Mouse (Mus musculus): ENCODE data around the gene Rras. TPM values are rescaled to one million over a fixed set of nuclear protein-coding genes. Genes with fewer than 3 reads are reported as not detected.
A peak's percentile ranks its signal among the peaks of the same experiment; 100 is the strongest.

The Rras gene
- polyA plus RNA-seq, 1 experiment from 2014 or later = 23.2 TPM

- Histone ChIP-seq H3K36me3 (ENCODE audit: control insufficient read depth, insufficient read depth) (peaks cover 20% of the 10 kb centered on the region), H3K9ac (ENCODE audit: low read depth, low read length) (no peak overlapping the region), H3K4me1 (ENCODE audit: control insufficient read depth, low read depth, low read length) (peaks cover 22% of the 10 kb centered on the region), H3K27me3 (ENCODE audit: control insufficient read depth, insufficient read depth, low read depth, low read length) (no peaks in the 10 kb centered on the region), H3K4me3 (ENCODE audit: low read depth, low read length) (no peak overlapping the region), H3K9me3 (replicated peaks; ENCODE audit: control insufficient read depth, low read length) (no peaks in the 10 kb centered on the region), H3K27ac (ENCODE audit: low read length) (no peak overlapping the region), H3K4me2 (ENCODE audit: low read depth, low read length) (no peak overlapping the region)
- no peak for ATAC-seq (ENCODE audit: low read depth)
- 20% methylated on average over 6 of the region's 6 CpGs for WGBS (ENCODE audit: insufficient replicate concordance)
These were observed 34.7 kb upstream of the Rras start for GRCm38 (mm10) chr7:44983085-44983484.

DNA sequence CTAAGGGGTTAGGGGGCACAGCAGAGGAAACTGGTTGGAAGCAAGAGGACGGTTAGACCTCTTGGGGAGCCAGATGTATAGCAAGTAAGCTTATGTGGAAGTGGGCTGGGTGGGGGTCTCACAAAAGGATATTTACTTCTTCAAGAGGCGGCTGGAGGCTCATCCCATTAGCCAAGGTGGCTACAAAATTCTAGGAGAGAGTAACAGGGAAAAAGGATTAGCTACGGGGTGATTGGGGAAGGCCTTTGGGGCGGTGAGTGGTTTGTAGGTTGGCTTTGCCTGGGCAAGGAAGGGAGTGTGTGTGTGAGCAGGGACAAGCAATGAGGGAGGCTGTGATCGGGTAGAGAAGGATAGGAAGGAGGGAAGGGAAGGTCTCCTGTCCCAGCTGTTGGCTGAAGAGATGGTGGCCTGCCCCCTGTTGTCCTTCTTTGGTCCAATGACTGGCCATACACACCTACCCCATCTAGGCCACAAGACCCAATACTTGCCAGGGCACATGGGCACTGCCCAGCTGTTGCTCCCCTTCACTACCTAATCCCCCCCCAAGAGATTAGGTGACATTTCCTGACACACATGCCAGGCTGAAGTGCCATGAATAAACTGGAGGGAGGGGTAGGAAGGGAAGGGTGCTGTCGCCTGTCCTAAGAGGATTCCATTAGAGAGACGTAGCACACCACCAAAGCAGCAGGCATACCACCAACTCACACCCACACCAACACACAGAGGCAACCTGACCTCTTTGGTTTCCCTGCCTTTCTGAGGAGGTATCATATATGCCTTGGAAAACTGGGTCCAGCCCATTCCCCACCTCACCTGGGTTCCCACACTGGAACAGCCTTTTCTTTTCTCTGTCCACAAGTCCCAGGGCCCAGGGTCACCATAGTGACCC, 33.6 kb upstream of the Rras start:
- peaks cover 23% of the 10 kb centered on the region for H3K4me1 ChIP-seq (ENCODE audit: control insufficient read depth, low read depth, low read length)
- peaks cover 19% of the 10 kb centered on the region for H3K36me3 ChIP-seq (ENCODE audit: control insufficient read depth, insufficient read depth)
- no peak overlapping the region for H3K27ac ChIP-seq (ENCODE audit: low read length)
- no peak for ATAC-seq (ENCODE audit: low read depth)
- WGBS (ENCODE audit: insufficient replicate concordance) = 81% methylated on average over 7 of the region's 7 CpGs
- H3K9me3 ChIP-seq (replicated peaks; ENCODE audit: control insufficient read depth, low read length) = no peaks in the 10 kb centered on the region
- no peak overlapping the region for H3K4me3 ChIP-seq (ENCODE audit: low read depth, low read length)
- H3K9ac ChIP-seq (ENCODE audit: low read depth, low read length) = no peak overlapping the region
- no peaks in the 10 kb centered on the region for H3K27me3 ChIP-seq (ENCODE audit: control insufficient read depth, insufficient read depth, low read depth, low read length)
- peak overlapping the region; percentile 4; the same call in 1 of the 2 replicates for H3K4me2 ChIP-seq (ENCODE audit: low read depth, low read length)

DNA sequence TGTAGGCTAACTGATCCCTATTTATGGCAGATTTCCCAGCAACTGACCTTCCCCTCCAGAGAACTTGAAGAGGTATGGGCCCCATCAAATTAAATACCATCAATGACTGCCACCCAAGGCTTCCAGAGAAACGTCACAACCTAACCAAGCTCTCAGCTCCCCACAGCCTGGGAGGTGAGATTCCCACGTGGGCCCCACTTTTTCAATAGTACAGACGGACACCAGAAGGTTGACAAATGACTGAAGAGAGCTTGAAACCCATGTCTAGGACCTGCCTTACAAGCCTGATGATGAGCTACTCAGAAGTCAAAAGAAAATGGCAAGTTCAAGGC, 33.0 kb upstream of the Rras start:
- WGBS (ENCODE audit: insufficient replicate concordance) = 33% methylated on average over 3 of the region's 3 CpGs
- H3K4me3 ChIP-seq (ENCODE audit: low read depth, low read length) = no peak overlapping the region
- peaks cover 17% of the 10 kb centered on the region for H3K36me3 ChIP-seq (ENCODE audit: control insufficient read depth, insufficient read depth)
- H3K4me2 ChIP-seq (ENCODE audit: low read depth, low read length) = peak overlapping the region; percentile 99; the same call in 1 of the 2 replicates
- no peak for ATAC-seq (ENCODE audit: low read depth)
- no peaks in the 10 kb centered on the region for H3K9me3 ChIP-seq (replicated peaks; ENCODE audit: control insufficient read depth, low read length)
- no peak overlapping the region for H3K9ac ChIP-seq (ENCODE audit: low read depth, low read length)
- peaks cover 23% of the 10 kb centered on the region for H3K4me1 ChIP-seq (ENCODE audit: control insufficient read depth, low read depth, low read length)
- H3K27ac ChIP-seq (ENCODE audit: low read length) = peak overlapping the region; percentile 85; the same call in 1 of the 2 replicates
- H3K27me3 ChIP-seq (ENCODE audit: control insufficient read depth, insufficient read depth, low read depth, low read length) = no peaks in the 10 kb centered on the region

- peak overlapping the region; percentile 88 for H3K4me3 ChIP-seq (ENCODE audit: low read depth, low read length)
- no peak for ATAC-seq (ENCODE audit: low read depth)
- peak overlapping the region; percentile 92 for H3K9ac ChIP-seq (ENCODE audit: low read depth, low read length)
- WGBS (ENCODE audit: insufficient replicate concordance) = under 1% methylated on average over 44 of the region's 45 CpGs
- peaks cover 13% of the 10 kb centered on the region for H3K36me3 ChIP-seq (ENCODE audit: control insufficient read depth, insufficient read depth)
- H3K4me1 ChIP-seq (ENCODE audit: control insufficient read depth, low read depth, low read length) = peaks cover 23% of the 10 kb centered on the region
- H3K27me3 ChIP-seq (ENCODE audit: control insufficient read depth, insufficient read depth, low read depth, low read length) = no peaks in the 10 kb centered on the region
- peak overlapping the region; percentile 85 for H3K27ac ChIP-seq (ENCODE audit: low read length)
- no peaks in the 10 kb centered on the region for H3K9me3 ChIP-seq (replicated peaks; ENCODE audit: control insufficient read depth, low read length)
- peak overlapping the region; percentile 99 for H3K4me2 ChIP-seq (ENCODE audit: low read depth, low read length)
These were observed 32.1 kb upstream of the Rras start for GRCm38 (mm10) chr7:44985595-44986191.

DNA sequence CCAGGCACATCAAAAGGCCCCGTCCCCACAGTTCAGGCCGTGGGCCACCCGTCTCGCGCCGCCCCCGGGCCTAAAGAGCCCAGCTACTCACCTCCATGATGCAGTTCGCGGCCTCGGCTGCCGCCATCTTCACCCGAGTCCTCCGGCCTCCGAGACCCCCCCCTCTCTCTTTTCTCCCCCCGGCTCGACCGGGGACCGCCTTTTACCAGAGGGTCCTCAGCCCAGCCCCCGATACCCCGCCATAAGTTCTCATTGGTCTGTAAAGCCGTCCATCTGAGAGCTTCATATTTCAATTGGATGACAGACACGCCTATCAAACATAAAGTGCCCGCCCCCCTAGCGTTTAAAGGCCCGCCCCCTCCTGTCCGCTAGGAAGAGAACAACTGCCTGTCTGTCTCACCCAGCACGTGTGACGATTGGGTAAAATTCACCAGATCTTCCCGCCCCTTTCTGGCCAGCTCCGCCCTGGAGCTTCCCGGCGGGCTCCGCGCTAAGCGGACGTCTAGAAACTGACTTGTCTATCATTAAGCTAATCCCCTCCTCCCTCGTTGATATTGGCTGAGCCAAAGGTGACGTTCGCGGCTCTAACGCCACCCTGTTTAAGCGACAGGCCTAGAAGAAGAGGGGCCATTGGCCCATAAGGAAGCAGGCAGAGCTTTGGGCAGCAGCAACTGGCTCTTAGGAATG, 31.4 kb upstream of the Rras start, which contains the start of gene Prmt1:
Prmt1 (minus strand) TSS at position 377 of the 687 bp plus-strand sequence.
- H3K9me3 ChIP-seq (replicated peaks; ENCODE audit: control insufficient read depth, low read length) = no peaks in the 10 kb centered on the region
- under 1% methylated on average over 41 of the region's 42 CpGs for WGBS (ENCODE audit: insufficient replicate concordance)
- peak within 1 kb of the TSS; percentile 88 for H3K4me3 ChIP-seq (ENCODE audit: low read depth, low read length)
- peaks cover 9% of the 10 kb centered on the region for H3K36me3 ChIP-seq (ENCODE audit: control insufficient read depth, insufficient read depth)
- peak within 1 kb of the TSS; percentile 89 for H3K27ac ChIP-seq (ENCODE audit: low read length)
- H3K27me3 ChIP-seq (ENCODE audit: control insufficient read depth, insufficient read depth, low read depth, low read length) = no peaks in the 10 kb centered on the region
- peak within 1 kb of the TSS; percentile 92 for H3K9ac ChIP-seq (ENCODE audit: low read depth, low read length)
- H3K4me1 ChIP-seq (ENCODE audit: control insufficient read depth, low read depth, low read length) = peaks cover 23% of the 10 kb centered on the region
- peak; percentile 93 for ATAC-seq (ENCODE audit: low read depth)
- H3K4me2 ChIP-seq (ENCODE audit: low read depth, low read length) = peak within 1 kb of the TSS; percentile 99

GRCm38 (mm10) chr7:44986879-44987718, 30.7 kb upstream of the Rras start:
- under 1% methylated on average over 29 of the region's 29 CpGs for WGBS (ENCODE audit: insufficient replicate concordance)
- H3K9ac ChIP-seq (ENCODE audit: low read depth, low read length) = peak overlapping the region; percentile 77
- no peaks in the 10 kb centered on the region for H3K27me3 ChIP-seq (ENCODE audit: control insufficient read depth, insufficient read depth, low read depth, low read length)
- peak overlapping the region; percentile 86 for H3K4me2 ChIP-seq (ENCODE audit: low read depth, low read length)
- H3K27ac ChIP-seq (ENCODE audit: low read length) = peak overlapping the region; percentile 89
- H3K9me3 ChIP-seq (replicated peaks; ENCODE audit: control insufficient read depth, low read length) = no peaks in the 10 kb centered on the region
- peak; percentile 6; the same call in 1 of the 2 replicates for ATAC-seq (ENCODE audit: low read depth)
- H3K4me1 ChIP-seq (ENCODE audit: control insufficient read depth, low read depth, low read length) = peaks cover 23% of the 10 kb centered on the region
- peaks cover 2% of the 10 kb centered on the region for H3K36me3 ChIP-seq (ENCODE audit: control insufficient read depth, insufficient read depth)
- H3K4me3 ChIP-seq (ENCODE audit: low read depth, low read length) = peak overlapping the region; percentile 78

DNA sequence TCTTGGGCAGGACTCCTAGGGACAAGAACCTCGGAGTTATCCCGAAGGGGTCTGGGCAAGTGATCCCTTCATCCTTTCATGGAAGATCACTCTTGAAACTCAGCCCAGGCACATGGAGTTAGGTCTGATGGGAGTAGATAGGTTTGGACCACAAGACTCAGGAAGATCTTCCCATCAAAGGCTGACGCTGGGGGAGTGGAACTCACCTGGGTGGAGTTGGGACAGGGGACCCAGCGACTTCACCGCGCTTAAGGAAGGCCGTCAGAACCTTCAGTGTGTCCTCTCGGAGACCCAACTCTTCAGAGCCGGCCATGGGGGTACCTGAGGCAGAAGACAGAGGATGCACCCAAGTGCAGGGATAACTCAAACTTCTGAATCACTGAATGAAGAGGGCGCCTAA, 21.1 kb upstream of the Rras start:
- Histone ChIP-seq H3K4me3 (ENCODE audit: low read depth, low read length) (peak overlapping the region; percentile 69), H3K27ac (ENCODE audit: low read length) (peak overlapping the region; percentile 37), H3K36me3 (ENCODE audit: control insufficient read depth, insufficient read depth) (peaks cover 19% of the 10 kb centered on the region), H3K4me1 (ENCODE audit: control insufficient read depth, low read depth, low read length) (peaks cover 25% of the 10 kb centered on the region), H3K27me3 (ENCODE audit: control insufficient read depth, insufficient read depth, low read depth, low read length) (no peaks in the 10 kb centered on the region), H3K4me2 (ENCODE audit: low read depth, low read length) (peak overlapping the region; percentile 87), H3K9ac (ENCODE audit: low read depth, low read length) (peak overlapping the region; percentile 88), H3K9me3 (replicated peaks; ENCODE audit: control insufficient read depth, low read length) (no peaks in the 10 kb centered on the region)
- WGBS (ENCODE audit: insufficient replicate concordance) = 12% methylated on average over 10 of the region's 10 CpGs
- no peak for ATAC-seq (ENCODE audit: low read depth)

DNA sequence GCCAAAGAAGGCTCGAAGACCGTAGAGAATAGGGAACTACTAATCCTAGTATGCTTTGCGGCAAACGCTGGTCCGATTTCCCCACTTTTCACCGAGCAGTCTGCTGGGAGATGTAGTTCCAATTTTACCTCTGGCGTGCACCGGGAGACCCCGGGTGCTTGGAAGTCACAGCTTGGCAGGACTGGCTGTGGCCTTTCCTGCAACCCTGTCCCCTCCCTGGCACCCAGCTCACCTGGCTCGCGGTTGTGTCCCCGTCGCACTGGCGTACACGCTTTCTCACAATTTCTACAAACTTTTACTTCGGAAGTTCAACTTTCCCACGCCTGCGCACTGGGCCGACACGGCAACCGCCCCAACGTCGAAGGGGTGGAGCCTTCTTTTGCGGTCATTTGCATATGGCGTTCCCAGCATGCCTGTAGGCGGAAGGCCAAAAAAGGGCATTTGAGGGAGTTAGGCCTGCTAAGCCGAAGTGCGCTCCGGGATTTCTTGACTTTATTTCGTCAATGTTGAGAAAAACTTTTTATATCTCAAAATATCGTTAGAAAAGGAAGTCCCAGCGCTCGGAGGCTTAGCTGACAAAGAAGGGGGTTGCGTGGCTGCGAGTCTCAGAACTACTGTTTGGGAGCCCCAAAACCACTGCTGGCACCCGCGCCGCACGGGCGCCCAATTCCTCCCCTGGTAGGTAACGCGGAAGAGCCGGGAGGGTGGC, 20.4 kb upstream of the Rras start, which contains the start of gene Irf3:
Irf3 (plus strand) TSS at position 418 of the 709 bp plus-strand sequence.
- Histone ChIP-seq H3K27me3 (ENCODE audit: control insufficient read depth, insufficient read depth, low read depth, low read length) (no peaks in the 10 kb centered on the region), H3K27ac (ENCODE audit: low read length) (peak within 1 kb of the TSS; percentile 96), H3K4me3 (ENCODE audit: low read depth, low read length) (peak within 1 kb of the TSS; percentile 69), H3K9me3 (replicated peaks; ENCODE audit: control insufficient read depth, low read length) (no peaks in the 10 kb centered on the region), H3K4me1 (ENCODE audit: control insufficient read depth, low read depth, low read length) (peaks cover 25% of the 10 kb centered on the region), H3K4me2 (ENCODE audit: low read depth, low read length) (peak within 1 kb of the TSS; percentile 87), H3K36me3 (ENCODE audit: control insufficient read depth, insufficient read depth) (peaks cover 26% of the 10 kb centered on the region), H3K9ac (ENCODE audit: low read depth, low read length) (peak within 1 kb of the TSS; percentile 88)
- WGBS (ENCODE audit: insufficient replicate concordance) = under 1% methylated on average over 43 of the region's 43 CpGs
- peak; percentile 91 for ATAC-seq (ENCODE audit: low read depth)

Data from liver, embryonic 16.5 days (tissue).